Mouse (Mus musculus): ENCODE results near the gene Metap1. TPM values are rescaled to one million over a fixed set of nuclear protein-coding genes. Genes with fewer than 3 reads are reported as not detected.
A peak's percentile ranks its signal among the peaks of the same experiment; 100 is the strongest.
"Not testable (repeated sequence)": the region's sequence is repeated elsewhere in the genome, so short reads cannot be mapped to it uniquely, and the experiment has no call there.

The Metap1 gene
- polyA plus RNA-seq, 1 experiment from 2014 or later = 46.6 TPM

- WGBS = under 1% methylated on average over 43 of the region's 61 CpGs
- H3K36me3 ChIP-seq (ENCODE audit: control insufficient read depth, insufficient read depth, low read length) = peaks cover 13% of the 10 kb centered on the region; the same call in 1 of the 2 replicates
- H3K9me3 ChIP-seq (ENCODE audit: control insufficient read depth, low read length) = no peaks in the 10 kb centered on the region
- H3K9ac ChIP-seq (ENCODE audit: low read length) = peak overlapping the region; percentile 88
- H3K4me2 ChIP-seq (ENCODE audit: low read depth, low read length) = peak overlapping the region; percentile 83
- H3K27me3 ChIP-seq (ENCODE audit: control insufficient read depth, insufficient read depth, low read depth, low read length) = no peaks in the 10 kb centered on the region
- peaks cover 14% of the 10 kb centered on the region for H3K4me1 ChIP-seq (replicated peaks; ENCODE audit: control insufficient read depth, insufficient read depth, low read length)
- peak overlapping the region; percentile 89 for H3K4me3 ChIP-seq (ENCODE audit: low read length)
- H3K27ac ChIP-seq (ENCODE audit: low read length) = peak overlapping the region; percentile 69
- no peak; the same call in 1 of the 2 replicates for ATAC-seq (ENCODE audit: low read depth)
Measured at GRCm38 (mm10) chr3:138488584-138489326, 560 bp downstream of the Metap1 start.

- H3K4me3 ChIP-seq (ENCODE audit: low read length) = no peak overlapping the region
- no peaks in the 10 kb centered on the region for H3K9me3 ChIP-seq (ENCODE audit: control insufficient read depth, low read length)
- H3K4me1 ChIP-seq (replicated peaks; ENCODE audit: control insufficient read depth, insufficient read depth, low read length) = peaks cover 13% of the 10 kb centered on the region
- 68% methylated on average over 2 of the region's 2 CpGs for WGBS
- peaks cover 19% of the 10 kb centered on the region; the same call in 1 of the 2 replicates for H3K36me3 ChIP-seq (ENCODE audit: control insufficient read depth, insufficient read depth, low read length)
- H3K27me3 ChIP-seq (ENCODE audit: control insufficient read depth, insufficient read depth, low read depth, low read length) = no peaks in the 10 kb centered on the region
- no peak overlapping the region for H3K9ac ChIP-seq (ENCODE audit: low read length)
- no peak for ATAC-seq (ENCODE audit: low read depth)
- no peak overlapping the region for H3K4me2 ChIP-seq (ENCODE audit: low read depth, low read length)
- no peak overlapping the region for H3K27ac ChIP-seq (ENCODE audit: low read length)
Measured at GRCm38 (mm10) chr3:138483240-138483639, 6.1 kb downstream of the Metap1 start.

- Histone ChIP-seq H3K4me1 (replicated peaks; ENCODE audit: control insufficient read depth, insufficient read depth, low read length) (peaks cover 3% of the 10 kb centered on the region), H3K4me2 (ENCODE audit: low read depth, low read length) (no peak overlapping the region), H3K36me3 (ENCODE audit: control insufficient read depth, insufficient read depth, low read length) (peaks cover 21% of the 10 kb centered on the region; the same call in 1 of the 2 replicates), H3K27ac (ENCODE audit: low read length) (no peak overlapping the region), H3K9ac (ENCODE audit: low read length) (no peak overlapping the region), H3K9me3 (ENCODE audit: control insufficient read depth, low read length) (no peaks in the 10 kb centered on the region), H3K27me3 (ENCODE audit: control insufficient read depth, insufficient read depth, low read depth, low read length) (no peaks in the 10 kb centered on the region), H3K4me3 (ENCODE audit: low read length) (no peak overlapping the region)
- peak; percentile 87 for ATAC-seq (ENCODE audit: low read depth)
- WGBS = 49% methylated on average over 14 of the region's 14 CpGs
Measured at GRCm38 (mm10) chr3:138481526-138482284, 7.6 kb downstream of the Metap1 start.

DNA sequence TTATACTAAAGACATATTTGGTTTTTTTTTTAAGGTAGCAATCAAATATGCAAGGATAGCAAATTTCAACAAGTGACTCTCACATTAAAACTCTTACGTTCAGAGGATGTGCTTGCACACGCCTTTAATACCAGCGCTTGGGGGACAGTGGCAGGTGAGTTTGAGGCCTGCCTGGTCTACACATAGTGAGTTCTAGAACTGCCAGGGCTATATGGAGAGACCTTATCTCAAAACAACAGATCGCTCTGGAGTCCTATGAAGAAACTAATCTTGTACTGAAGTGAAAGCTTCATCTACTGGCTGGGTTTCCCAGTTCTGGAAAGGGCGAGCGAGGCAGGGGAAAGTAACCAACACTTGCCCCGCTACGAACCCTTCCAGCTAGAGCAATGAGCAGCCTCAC, 9.8 kb downstream of the Metap1 start:
- no peaks in the 10 kb centered on the region for H3K9me3 ChIP-seq (ENCODE audit: control insufficient read depth, low read length)
- no peak overlapping the region for H3K4me2 ChIP-seq (ENCODE audit: low read depth, low read length)
- H3K27me3 ChIP-seq (ENCODE audit: control insufficient read depth, insufficient read depth, low read depth, low read length) = no peaks in the 10 kb centered on the region
- 92% methylated on average over 8 of the region's 8 CpGs for WGBS
- ATAC-seq (ENCODE audit: low read depth) = no peak
- H3K4me3 ChIP-seq (ENCODE audit: low read length) = no peak overlapping the region
- H3K4me1 ChIP-seq (replicated peaks; ENCODE audit: control insufficient read depth, insufficient read depth, low read length) = peaks cover 3% of the 10 kb centered on the region
- H3K9ac ChIP-seq (ENCODE audit: low read length) = no peak overlapping the region
- no peak overlapping the region for H3K27ac ChIP-seq (ENCODE audit: low read length)
- peaks cover 17% of the 10 kb centered on the region; the same call in 1 of the 2 replicates for H3K36me3 ChIP-seq (ENCODE audit: control insufficient read depth, insufficient read depth, low read length)

DNA sequence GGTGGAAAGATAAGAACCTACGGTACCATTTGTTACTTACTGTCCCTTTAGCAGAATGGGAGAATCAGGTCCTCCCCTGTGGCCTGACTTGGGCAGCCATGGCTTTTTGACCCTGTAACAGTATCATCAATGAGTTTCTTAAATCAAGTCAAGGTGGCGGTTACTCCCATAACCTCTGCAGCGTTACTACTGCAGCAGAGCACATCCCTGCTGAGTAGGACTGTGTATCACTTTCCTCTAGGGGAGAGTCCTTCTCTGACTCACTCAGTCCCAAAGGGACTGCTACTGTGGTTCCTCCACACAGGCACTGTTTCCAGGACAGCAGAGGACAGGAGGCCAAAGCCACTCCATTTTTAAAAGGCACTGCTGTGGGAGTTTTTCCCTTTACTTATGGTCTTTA, 18.2 kb downstream of the Metap1 start:
- ATAC-seq (ENCODE audit: low read depth) = no peak
- no peaks in the 10 kb centered on the region for H3K27me3 ChIP-seq (ENCODE audit: control insufficient read depth, insufficient read depth, low read depth, low read length)
- peaks cover 30% of the 10 kb centered on the region for H3K36me3 ChIP-seq (ENCODE audit: control insufficient read depth, insufficient read depth, low read length)
- no peak overlapping the region for H3K27ac ChIP-seq (ENCODE audit: low read length)
- 86% methylated on average over 3 of the region's 3 CpGs for WGBS
- no peaks in the 10 kb centered on the region for H3K4me1 ChIP-seq (replicated peaks; ENCODE audit: control insufficient read depth, insufficient read depth, low read length)
- H3K4me2 ChIP-seq (ENCODE audit: low read depth, low read length) = no peak overlapping the region
- no peak overlapping the region for H3K4me3 ChIP-seq (ENCODE audit: low read length)
- no peaks in the 10 kb centered on the region for H3K9me3 ChIP-seq (ENCODE audit: control insufficient read depth, low read length)
- no peak overlapping the region for H3K9ac ChIP-seq (ENCODE audit: low read length)

GRCm38 (mm10) chr3:138466656-138467055, 22.7 kb downstream of the Metap1 start:
- ATAC-seq (ENCODE audit: low read depth); H3K4me1 ChIP-seq (replicated peaks; ENCODE audit: control insufficient read depth, insufficient read depth, low read length): not testable (repeated sequence)
- WGBS = 93% methylated on average over 1 of the region's 1 CpGs

DNA sequence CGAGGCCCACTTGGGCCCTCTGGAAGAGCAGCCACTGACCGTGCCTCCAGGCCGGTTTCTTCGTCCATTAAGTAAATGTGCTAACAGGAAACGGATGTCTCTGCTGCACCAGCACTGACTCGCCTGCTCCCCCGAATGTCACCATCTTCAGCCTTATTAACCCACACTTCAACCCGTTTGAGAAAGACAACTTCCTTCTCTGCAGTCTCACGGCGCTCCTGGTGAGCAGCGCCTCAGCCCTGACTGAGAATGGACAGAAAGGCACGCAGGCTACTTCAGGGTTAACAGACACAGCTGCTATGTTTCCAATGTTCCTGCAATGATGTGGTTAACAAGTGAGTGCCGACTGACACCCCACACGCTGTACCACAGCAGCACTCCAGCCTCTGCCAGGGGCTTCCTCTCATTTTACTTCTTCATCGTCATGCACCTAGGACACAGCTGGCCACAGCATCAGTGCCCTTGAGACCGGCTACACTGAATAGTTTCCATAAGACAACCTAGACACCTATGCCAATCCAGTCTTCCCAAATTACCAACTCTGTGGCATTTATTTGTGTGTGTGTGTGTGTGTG, 24.7 kb downstream of the Metap1 start:
- ATAC-seq (ENCODE audit: low read depth) = 0 out of 2 replicates have a peak, but pooled peaks have one; percentile 23
- H3K4me3 ChIP-seq (ENCODE audit: low read length) = no peak overlapping the region
- no peak overlapping the region for H3K9ac ChIP-seq (ENCODE audit: low read length)
- H3K36me3 ChIP-seq (ENCODE audit: control insufficient read depth, insufficient read depth, low read length) = peaks cover 50% of the 10 kb centered on the region
- no peaks in the 10 kb centered on the region for H3K9me3 ChIP-seq (ENCODE audit: control insufficient read depth, low read length)
- H3K27ac ChIP-seq (ENCODE audit: low read length) = no peak overlapping the region
- 58% methylated on average over 16 of the region's 16 CpGs for WGBS
- no peaks in the 10 kb centered on the region for H3K27me3 ChIP-seq (ENCODE audit: control insufficient read depth, insufficient read depth, low read depth, low read length)
- H3K4me2 ChIP-seq (ENCODE audit: low read depth, low read length) = no peak overlapping the region
- H3K4me1 ChIP-seq (replicated peaks; ENCODE audit: control insufficient read depth, insufficient read depth, low read length) = no peaks in the 10 kb centered on the region

More at GRCm38 (mm10) chr3:138466656-138467055, 22.7 kb downstream of the Metap1 start:
- H3K36me3 ChIP-seq (ENCODE audit: control insufficient read depth, insufficient read depth, low read length) = peaks cover 51% of the 10 kb centered on the region
- H3K27ac ChIP-seq (ENCODE audit: low read length); H3K4me3 ChIP-seq (ENCODE audit: low read length); H3K27me3 ChIP-seq (ENCODE audit: control insufficient read depth, insufficient read depth, low read depth, low read length); H3K4me2 ChIP-seq (ENCODE audit: low read depth, low read length); H3K9me3 ChIP-seq (ENCODE audit: control insufficient read depth, low read length); H3K9ac ChIP-seq (ENCODE audit: low read length): not testable (repeated sequence)

DNA sequence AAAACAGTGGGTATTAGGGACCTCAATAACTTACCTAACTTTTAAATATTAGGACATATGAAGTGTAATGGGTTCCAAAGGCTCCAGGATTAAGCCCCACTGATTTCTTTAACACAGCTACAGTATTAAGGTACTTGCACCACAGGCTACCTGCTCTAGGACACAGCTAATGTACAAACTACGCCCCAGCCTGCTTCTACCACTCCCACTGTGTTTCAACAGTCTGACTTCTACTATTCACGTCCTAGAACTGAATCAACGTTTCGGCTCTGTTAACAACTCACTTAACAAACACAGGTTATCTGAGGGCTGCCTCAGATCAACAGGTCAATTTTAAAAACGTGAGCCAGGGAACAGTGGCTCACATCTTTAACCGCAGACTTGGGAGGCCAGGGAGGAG, 25.5 kb downstream of the Metap1 start:
- Histone ChIP-seq H3K4me1 (replicated peaks; ENCODE audit: control insufficient read depth, insufficient read depth, low read length) (no peaks in the 10 kb centered on the region), H3K27ac (ENCODE audit: low read length) (no peak overlapping the region), H3K4me2 (ENCODE audit: low read depth, low read length) (no peak overlapping the region), H3K36me3 (ENCODE audit: control insufficient read depth, insufficient read depth, low read length) (peaks cover 54% of the 10 kb centered on the region), H3K4me3 (ENCODE audit: low read length) (no peak overlapping the region), H3K9ac (ENCODE audit: low read length) (no peak overlapping the region), H3K9me3 (ENCODE audit: control insufficient read depth, low read length) (no peaks in the 10 kb centered on the region), H3K27me3 (ENCODE audit: control insufficient read depth, insufficient read depth, low read depth, low read length) (no peaks in the 10 kb centered on the region)
- WGBS = 72% methylated on average over 6 of the region's 6 CpGs
- no peak for ATAC-seq (ENCODE audit: low read depth)

DNA sequence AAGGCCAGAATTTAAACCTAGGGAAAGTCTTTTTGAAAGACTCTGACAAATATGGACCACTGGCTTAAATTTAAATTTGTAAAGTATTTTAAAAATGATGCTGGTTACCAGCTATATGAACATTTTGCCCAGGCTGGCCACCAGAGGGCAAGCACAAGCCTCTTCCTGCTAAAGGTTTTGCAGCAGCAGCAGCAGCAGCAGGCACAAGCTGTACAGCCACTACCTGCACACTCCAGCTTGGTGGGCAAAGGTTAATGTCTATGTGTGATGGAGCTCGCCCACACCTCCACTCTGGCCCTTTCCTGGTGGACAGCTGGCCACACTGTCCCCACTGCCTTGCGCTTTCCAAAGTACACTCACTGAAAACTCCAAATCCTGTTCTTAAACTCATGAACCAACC, 26.2 kb downstream of the Metap1 start:
- Histone ChIP-seq H3K9me3 (ENCODE audit: control insufficient read depth, low read length) (no peaks in the 10 kb centered on the region), H3K36me3 (ENCODE audit: control insufficient read depth, insufficient read depth, low read length) (peaks cover 52% of the 10 kb centered on the region), H3K27me3 (ENCODE audit: control insufficient read depth, insufficient read depth, low read depth, low read length) (no peaks in the 10 kb centered on the region), H3K9ac (ENCODE audit: low read length) (no peak overlapping the region), H3K4me2 (ENCODE audit: low read depth, low read length) (no peak overlapping the region), H3K4me1 (replicated peaks; ENCODE audit: control insufficient read depth, insufficient read depth, low read length) (no peaks in the 10 kb centered on the region), H3K4me3 (ENCODE audit: low read length) (no peak overlapping the region), H3K27ac (ENCODE audit: low read length) (no peak overlapping the region)
- WGBS = 74% methylated on average over 2 of the region's 2 CpGs
- peak; percentile 52; the same call in 1 of the 2 replicates for ATAC-seq (ENCODE audit: low read depth)
